Mouse (Mus musculus) kidney, adult 2 months (tissue): Measurements from ENCODE around the gene Map3k6.

Source experiments
- CTCF ChIP-seq: fragments of 200-500 bp; conservative IDR thresholded peaks from 2 replicates; pipeline ENCODE4 v1.5.1; 2011; ENCODE audit warnings: low read depth, mild to moderate bottlenecking, control low read depth, low read length, moderate library complexity, mixed read lengths; ENCODE audit not compliant: insufficient read depth, insufficient read length
- POLR2A ChIP-seq: fragments of 200-500 bp; IDR thresholded peaks from one replicate; pipeline ENCODE4 v1.6.1; 2011; ENCODE audit warnings: low read depth, low read length, control low read depth

DNA sequence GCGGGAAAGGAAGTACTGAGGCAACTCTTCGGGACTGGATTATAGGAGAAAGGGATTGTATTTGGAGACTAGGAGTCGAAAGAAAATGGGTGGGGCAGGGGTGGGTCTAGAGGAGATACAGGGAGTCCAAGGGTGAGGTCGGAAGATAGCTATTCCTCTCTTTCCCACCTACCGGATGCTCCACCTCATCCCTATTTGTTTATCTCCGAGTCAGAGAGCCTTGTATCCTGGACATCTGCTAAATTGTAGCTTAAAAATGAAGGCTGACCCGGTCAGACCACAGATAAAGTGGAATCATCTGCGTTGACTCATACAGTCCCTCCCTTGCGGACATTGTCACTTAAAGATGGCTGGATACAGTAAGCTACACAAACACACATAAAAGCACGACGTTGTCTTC, 1.3 kb downstream of the Map3k6 start:
- no peak for TF ChIP-seq CTCF
- TF ChIP-seq POLR2A: no peak
